Mouse (Mus musculus) adrenal gland, adult (tissue): Measurements from ENCODE around the gene Bmpr1b.
A peak's percentile ranks its signal among the peaks of the same experiment; 100 is the strongest.

ENCODE experiments used
- DNase-seq, 2 experiments: peaks; one replicate each; pipeline ENCODE4 v3.0.0; 2022 to 2023; ENCODE audit warnings: low spot score in 1 of 2; ENCODE audit not compliant: inconsistent age in 2 of 2

Bmpr1b gene

DNA sequence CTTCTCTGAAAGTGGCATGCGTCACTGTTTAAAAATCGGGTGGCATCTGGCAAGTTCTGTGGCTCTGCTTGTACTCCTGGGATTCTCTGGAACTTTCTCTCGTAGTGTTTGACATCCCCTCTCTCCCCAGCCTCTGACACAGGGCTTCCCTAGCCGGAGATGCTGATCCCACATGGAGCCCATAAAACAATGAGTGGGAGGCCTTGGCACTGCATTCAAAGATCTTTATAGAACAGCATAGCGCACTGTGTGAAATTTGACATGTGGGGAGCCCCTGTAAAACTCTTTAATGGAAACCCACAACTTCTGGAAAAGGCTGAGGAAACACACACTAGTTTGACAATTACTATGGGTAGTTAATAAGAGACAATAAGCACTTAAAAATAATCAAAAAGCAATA is 126.2 kb downstream of the Bmpr1b start:
- DNase-seq = no peak

- no peak for DNase-seq
Measured at GRCm38 (mm10) chr3:142040345-142040744, 128.9 kb downstream of the Bmpr1b start.

GRCm38 (mm10) chr3:142034160-142034559 is 135.1 kb downstream of the Bmpr1b start:
- no peak for DNase-seq

GRCm38 (mm10) chr3:142019716-142020115 is 149.5 kb downstream of the Bmpr1b start:
- no peak for DNase-seq

GRCm38 (mm10) chr3:141984548-141984947 is 184.7 kb downstream of the Bmpr1b start:
- no peak for DNase-seq

- DNase-seq = no peak
Measured at GRCm38 (mm10) chr3:141981613-141982432, 187.4 kb downstream of the Bmpr1b start.

DNA sequence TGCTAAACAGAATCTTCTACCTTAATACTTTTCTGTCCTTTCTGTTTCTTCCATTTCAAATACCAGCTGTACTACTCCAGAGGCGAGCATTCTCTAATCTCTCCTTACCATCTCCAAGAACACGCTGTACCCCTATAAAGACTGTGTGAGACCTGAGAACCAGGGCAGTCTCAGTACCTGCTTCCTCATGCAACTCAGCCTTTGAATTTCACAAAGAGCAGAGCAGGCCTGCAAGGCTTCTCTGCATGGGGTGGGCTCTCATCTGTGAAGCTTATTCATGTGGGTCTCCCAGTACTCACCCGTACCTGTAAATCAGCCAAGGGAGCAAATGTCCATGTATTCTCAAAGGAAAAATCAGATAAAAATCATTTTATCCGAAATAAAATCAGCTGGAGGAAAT is 203.0 kb downstream of the Bmpr1b start:
- no peak for DNase-seq

- no peak for DNase-seq
Measured at GRCm38 (mm10) chr3:141952931-141953330, 216.3 kb downstream of the Bmpr1b start.

GRCm38 (mm10) chr3:141950642-141951041 is 218.6 kb downstream of the Bmpr1b start:
- no peak for DNase-seq

DNA sequence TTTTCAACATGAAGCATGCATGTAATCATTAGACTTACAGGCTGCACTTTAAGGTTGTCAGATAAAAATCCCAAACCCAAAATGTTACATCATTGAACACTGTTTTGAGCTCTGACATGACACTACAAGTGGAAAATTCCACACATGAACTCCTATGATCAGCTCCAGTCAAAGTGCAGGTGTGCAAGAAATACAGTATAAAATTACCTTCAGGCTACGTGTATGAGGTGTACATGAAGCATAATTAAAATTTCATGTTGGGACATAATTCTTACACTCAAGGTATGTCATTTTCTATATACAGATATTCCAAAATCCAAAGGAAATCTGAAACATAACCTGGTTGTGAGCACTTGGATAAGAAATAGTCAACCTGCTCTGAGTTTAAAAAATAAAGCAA is 220.7 kb downstream of the Bmpr1b start:
- no peak for DNase-seq

DNA sequence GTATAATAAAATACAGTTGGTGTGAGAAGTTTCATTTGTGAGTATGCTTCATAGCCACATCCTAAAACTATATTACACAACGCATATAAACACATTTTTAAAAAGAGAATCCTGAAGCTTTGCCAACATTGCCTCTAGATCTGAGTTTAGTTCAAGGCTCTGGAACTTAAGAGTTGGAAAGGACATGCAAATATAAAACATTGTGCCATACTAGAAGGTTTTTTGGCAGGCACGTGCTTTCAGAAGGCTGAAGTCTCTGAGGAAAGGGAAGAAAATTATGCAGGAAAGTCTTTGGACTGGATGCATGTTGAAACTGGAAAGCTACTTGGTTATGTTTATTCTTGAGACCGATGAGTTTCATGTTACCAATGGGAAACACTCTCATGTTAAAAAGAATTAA is 221.1 kb downstream of the Bmpr1b start:
- no peak for DNase-seq

GRCm38 (mm10) chr3:141946846-141947245 is 222.4 kb downstream of the Bmpr1b start:
- DNase-seq = no peak

- no peak for DNase-seq
Measured at GRCm38 (mm10) chr3:141943317-141943742, 225.9 kb downstream of the Bmpr1b start.

DNA sequence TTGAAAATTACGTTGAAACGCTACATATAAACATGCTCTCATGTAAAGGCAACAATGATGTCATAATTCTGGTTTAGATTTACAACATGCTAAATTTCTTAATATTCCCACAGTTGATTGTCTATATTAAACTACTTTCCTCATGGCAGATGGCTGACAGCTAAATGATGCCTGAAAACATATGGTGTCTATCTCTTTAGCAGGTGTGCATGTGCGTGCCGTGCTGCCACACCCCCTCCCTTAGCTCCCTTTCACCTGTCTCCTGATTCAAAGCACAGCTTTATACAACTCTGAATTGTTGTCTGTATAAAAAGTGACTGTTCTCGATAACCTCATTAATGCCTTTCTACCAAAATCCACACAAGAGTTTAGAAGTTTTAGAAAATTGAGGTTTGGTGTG is 229.0 kb downstream of the Bmpr1b start:
- DNase-seq = no peak

- peak in 1 of 2 experiments; percentile 40 for DNase-seq
Measured at GRCm38 (mm10) chr3:141936594-141937272, 232.5 kb downstream of the Bmpr1b start.

DNA sequence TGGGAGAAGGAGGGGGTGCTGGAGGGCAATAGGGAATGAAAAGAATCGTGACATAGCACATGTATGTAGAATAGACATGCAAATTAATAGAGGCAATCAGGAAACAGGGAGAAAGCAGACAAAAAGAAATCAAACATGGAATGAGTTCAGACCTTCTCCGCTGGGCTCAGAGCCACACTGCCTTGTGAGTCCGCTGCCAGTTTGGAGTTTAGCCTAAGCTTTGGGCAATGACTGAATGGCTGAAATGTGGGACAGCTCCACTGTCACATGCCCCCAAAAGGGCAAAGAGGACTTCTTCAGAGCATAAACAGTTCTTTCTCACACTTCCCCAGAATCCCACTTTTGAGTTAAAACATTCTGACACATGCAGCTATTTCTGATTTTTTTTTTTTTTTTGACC is 236.3 kb downstream of the Bmpr1b start:
- peak in 1 of 2 experiments; percentile 20 for DNase-seq

DNA sequence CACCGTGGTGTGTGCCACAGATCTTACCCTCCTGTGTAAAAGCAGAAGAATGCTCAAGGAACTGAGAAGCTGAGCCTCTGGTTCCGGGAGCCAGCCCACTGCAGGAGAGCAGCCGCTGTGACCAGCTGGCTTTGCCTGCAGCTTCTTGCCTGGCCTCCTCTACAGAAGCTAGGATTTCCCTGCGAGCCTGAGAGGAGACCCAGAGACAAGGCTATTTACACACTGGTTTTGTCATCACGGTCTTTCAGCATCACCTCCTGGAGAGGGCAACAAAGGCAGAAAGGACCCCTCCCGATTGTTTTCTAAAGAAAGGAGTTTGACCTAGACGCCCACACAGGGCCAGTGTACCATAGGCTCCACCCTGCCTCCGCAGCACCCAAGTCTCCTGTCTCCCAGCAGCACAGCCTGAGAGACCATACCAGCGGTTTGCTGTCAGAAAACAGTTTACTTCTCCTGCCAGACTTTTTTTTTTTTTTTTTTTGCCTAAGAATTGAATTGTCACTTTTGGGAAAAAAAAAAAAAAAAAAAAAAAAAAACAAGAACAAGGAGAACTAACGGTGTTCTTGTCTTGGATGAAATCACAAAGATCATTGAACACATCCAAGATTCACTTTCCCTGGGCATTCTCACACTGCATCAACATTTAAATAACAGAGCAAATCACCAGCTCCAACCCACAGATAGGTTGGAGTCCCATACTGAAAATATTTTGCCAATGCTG is 237.7 kb downstream of the Bmpr1b start:
- peak in 1 of 2 experiments; percentile 23 for DNase-seq

- no peak for DNase-seq
Measured at GRCm38 (mm10) chr3:141923442-141923841, 245.8 kb downstream of the Bmpr1b start.

DNA sequence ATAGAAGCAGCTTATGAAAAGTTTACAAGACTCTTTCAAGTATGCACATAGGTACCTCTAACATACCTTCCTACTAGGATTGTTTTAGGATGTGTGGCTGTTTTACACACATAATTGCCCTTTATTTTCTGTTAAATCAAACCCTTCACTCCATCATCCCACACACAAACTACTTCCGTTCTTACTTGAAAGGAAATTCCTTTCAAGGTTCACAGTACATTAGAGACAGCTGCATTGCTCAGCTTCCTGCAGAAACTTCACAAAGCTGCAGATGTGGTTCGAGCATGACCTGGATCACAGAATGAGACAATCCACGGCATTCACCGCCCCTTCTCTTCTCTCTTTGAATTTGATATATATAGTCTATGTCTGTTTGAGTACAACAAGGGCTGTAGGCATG is 248.1 kb downstream of the Bmpr1b start:
- DNase-seq = no peak

DNA sequence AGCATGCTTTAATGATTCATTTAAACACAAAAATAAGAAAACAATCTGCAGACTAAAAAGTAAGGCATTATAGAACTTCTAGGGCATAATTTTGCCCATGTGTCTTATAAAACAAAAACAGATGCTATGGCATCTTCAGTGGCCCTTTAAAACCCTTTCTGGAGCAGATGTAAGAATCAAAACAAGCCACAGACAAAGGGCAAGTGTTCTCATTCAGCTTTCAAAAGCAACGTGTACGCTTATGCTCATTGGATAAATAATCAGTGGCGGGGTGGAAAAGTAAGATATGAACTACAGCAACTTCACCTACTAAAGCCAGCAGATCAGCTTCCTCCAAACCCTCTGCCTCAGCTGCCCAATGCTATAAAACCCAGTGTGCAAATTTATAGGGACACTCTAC is 249.6 kb downstream of the Bmpr1b start:
- no peak for DNase-seq

- peak in 1 of 2 experiments; percentile 25 for DNase-seq
Measured at GRCm38 (mm10) chr3:141917166-141917565, 252.1 kb downstream of the Bmpr1b start.

DNA sequence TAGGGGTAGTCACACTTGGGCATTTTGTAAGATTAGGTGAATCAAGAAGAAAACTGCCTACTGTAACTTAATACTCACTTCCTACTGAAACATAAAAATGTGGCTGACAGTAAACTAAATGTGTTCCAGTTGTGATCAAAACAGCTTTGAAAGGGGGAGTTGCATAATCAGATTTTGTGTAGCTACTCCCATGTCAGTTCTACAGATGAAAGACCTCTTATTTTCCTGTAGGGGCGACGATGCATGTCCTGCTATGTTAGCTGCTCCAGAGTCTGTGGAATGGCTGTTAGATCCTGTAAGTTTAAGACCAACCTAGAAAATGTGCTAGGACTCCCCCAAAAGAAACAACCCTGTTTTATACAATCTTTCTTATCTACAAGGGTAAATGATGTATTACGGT is 253.2 kb downstream of the Bmpr1b start:
- no peak for DNase-seq
